Mouse (Mus musculus) stomach, postnatal 0 days (tissue): ENCODE data around the gene Adamts9. TPM values are rescaled to one million over a fixed set of nuclear protein-coding genes. Genes with fewer than 3 reads are reported as not detected.

Experiments used
- ATAC-seq: fragments of 200-750 bp; cut with Nextera tagmentation; 2 replicates; pipeline ENCODE4 v1.8.0; 2017; ENCODE audit not compliant: low FRiP score, low TSS enrichment
- DNase-seq: peaks from one replicate; pipeline ENCODE4 v3.0.0-alpha.2; 2016; ENCODE audit warnings: low spot score
- H3K27ac ChIP-seq: fragments of 300-500 bp; sonication (generic); replicated peaks from 2 replicates; pipeline ENCODE4 v1.5.1; 2014; ENCODE audit warnings: mild to moderate bottlenecking, control low read depth
- H3K27me3 ChIP-seq: fragments of 300-500 bp; sonication (generic); 2 replicates; pipeline ENCODE4 v1.6.1; 2014; ENCODE audit warnings: low read length; ENCODE audit not compliant: control insufficient read depth, insufficient read depth
- H3K36me3 ChIP-seq: fragments of 300-500 bp; sonication (generic); 2 replicates; pipeline ENCODE4 v1.6.1; 2014; ENCODE audit warnings: low read length, mixed read lengths; ENCODE audit not compliant: control insufficient read depth, insufficient read depth
- H3K4me1 ChIP-seq: fragments of 300-500 bp; sonication (generic); replicated peaks from 2 replicates; pipeline ENCODE4 v1.6.1; 2014; ENCODE audit warnings: antibody characterized with exemption; ENCODE audit not compliant: control insufficient read depth, insufficient read depth
- H3K4me2 ChIP-seq: fragments of 300-500 bp; sonication (generic); replicated peaks from 2 replicates; pipeline ENCODE4 v1.6.1; 2014; ENCODE audit warnings: low read depth, mild to moderate bottlenecking, control low read depth, moderate library complexity
- H3K4me3 ChIP-seq: fragments of 300-500 bp; sonication (generic); 2 replicates; pipeline ENCODE4 v1.5.1; 2014; ENCODE audit warnings: low read depth, low read length, control low read depth
- H3K9ac ChIP-seq: fragments of 300-500 bp; sonication (generic); 2 replicates; pipeline ENCODE4 v1.6.1; 2014; ENCODE audit warnings: mild to moderate bottlenecking, low read length, control low read depth, mixed read lengths
- H3K9me3 ChIP-seq: fragments of 300-500 bp; sonication (generic); 2 replicates; pipeline ENCODE4 v1.6.1; 2016; ENCODE audit warnings: low read length; ENCODE audit not compliant: control insufficient read depth
- CTCF ChIP-seq: IDR thresholded peaks from 2 replicates; pipeline ENCODE4 v1.5.1; 2016; ENCODE audit warnings: antibody characterized with exemption, low read depth, mild to moderate bottlenecking, moderate library complexity
- EP300 ChIP-seq: optimal IDR thresholded peaks from 2 replicates; pipeline ENCODE3; 2016; ENCODE audit warnings: antibody characterized with exemption
- WGBS: fragments of 180-500 bp; shearing (Covaris S2); extraction: QIAGEN DNeasy Blood & Tissue Kit; methylation state at CpG from one replicate; pipeline ENCODE4 v1.1.7; 2014; 5-methylcytosine and 5-hydroxymethylcytosine counted together
- polyA plus RNA-seq: library from polyadenylated mRNA; unstranded; fragments of >200 nt; fragmentation: Nextera tagmentation; extraction: Ambion mirVana; gene quantifications from 2 replicates; pipeline ENCODE4 v1.2.1, GENCODE M21; 2015

The Adamts9 gene
- polyA plus RNA-seq, 1 experiment from 2014 or later = 2.5 TPM

- ATAC-seq (peak; percentile 81), DNase-seq (peak; percentile 40)
- no peaks in the 10 kb centered on the region for H3K9me3 ChIP-seq
- no peaks in the 10 kb centered on the region for H3K36me3 ChIP-seq
- peak overlapping the region; percentile 65 for H3K27ac ChIP-seq
- H3K4me2 ChIP-seq = no peak overlapping the region
- H3K9ac ChIP-seq = no peak overlapping the region
- TF ChIP-seq CTCF = no peak
- no peak for TF ChIP-seq EP300
- H3K4me3 ChIP-seq = no peak overlapping the region
- no peaks in the 10 kb centered on the region for H3K27me3 ChIP-seq
- H3K4me1 ChIP-seq = no peaks in the 10 kb centered on the region
- 27% methylated on average over 5 of the region's 5 CpGs for WGBS
Measured at GRCm38 (mm10) chr6:92850250-92850649, 93.0 kb downstream of the Adamts9 start.

GRCm38 (mm10) chr6:92849208-92849607, 94.1 kb downstream of the Adamts9 start:
- Histone ChIP-seq H3K4me1 (no peaks in the 10 kb centered on the region), H3K4me2 (no peak overlapping the region), H3K27ac (no peak overlapping the region), H3K9me3 (no peaks in the 10 kb centered on the region), H3K4me3 (no peak overlapping the region), H3K36me3 (no peaks in the 10 kb centered on the region), H3K27me3 (no peaks in the 10 kb centered on the region), H3K9ac (no peak overlapping the region)
- TF ChIP-seq CTCF = no peak
- TF ChIP-seq EP300 = no peak
- 87% methylated on average over 9 of the region's 9 CpGs for WGBS
- DNase-seq = no peak
- no peak for ATAC-seq

DNA sequence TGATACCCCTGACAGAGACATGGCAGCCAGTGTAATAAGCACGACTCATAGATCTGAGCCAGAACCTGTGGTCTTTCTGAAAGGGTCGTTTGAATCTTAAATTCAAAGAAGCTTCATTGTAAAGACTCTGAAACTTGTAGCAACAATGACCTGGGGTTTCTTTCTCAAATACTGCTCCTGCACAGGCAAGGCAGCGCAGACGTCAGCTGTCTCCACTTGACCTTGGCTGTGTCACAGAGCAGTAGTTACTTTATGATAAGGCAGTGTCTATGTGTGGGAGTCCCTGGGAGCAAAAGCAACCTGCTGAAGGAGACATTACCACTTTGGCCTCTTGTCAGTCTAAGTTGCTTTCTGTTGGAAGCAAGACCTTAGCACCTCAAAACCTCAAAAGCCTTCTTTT, 96.7 kb downstream of the Adamts9 start:
- no peaks in the 10 kb centered on the region for H3K9me3 ChIP-seq
- no peak for TF ChIP-seq CTCF
- no peak for TF ChIP-seq EP300
- ATAC-seq (no peak), DNase-seq (no peak)
- H3K9ac ChIP-seq = no peak overlapping the region
- no peaks in the 10 kb centered on the region; the same call in 1 of the 2 replicates for H3K4me1 ChIP-seq
- H3K4me2 ChIP-seq = no peak overlapping the region
- no peaks in the 10 kb centered on the region for H3K27me3 ChIP-seq
- 62% methylated on average over 4 of the region's 4 CpGs for WGBS
- H3K27ac ChIP-seq = no peak overlapping the region
- H3K4me3 ChIP-seq = no peak overlapping the region
- no peaks in the 10 kb centered on the region for H3K36me3 ChIP-seq

GRCm38 (mm10) chr6:92845898-92846297, 97.4 kb downstream of the Adamts9 start:
- Histone ChIP-seq H3K9ac (no peak overlapping the region), H3K4me1 (no peaks in the 10 kb centered on the region; the same call in 1 of the 2 replicates), H3K9me3 (no peaks in the 10 kb centered on the region), H3K27me3 (no peaks in the 10 kb centered on the region), H3K27ac (no peak overlapping the region), H3K36me3 (no peaks in the 10 kb centered on the region), H3K4me3 (no peak overlapping the region), H3K4me2 (no peak overlapping the region)
- WGBS = 63% methylated on average over 8 of the region's 8 CpGs
- DNase-seq (no peak), ATAC-seq (no peak)
- TF ChIP-seq CTCF (no peak), EP300 (no peak)

- no peak overlapping the region for H3K4me2 ChIP-seq
- no peak overlapping the region for H3K9ac ChIP-seq
- no peak overlapping the region for H3K4me3 ChIP-seq
- no peak for TF ChIP-seq EP300
- no peak for TF ChIP-seq CTCF
- DNase-seq = no peak
- no peaks in the 10 kb centered on the region for H3K27me3 ChIP-seq
- no peaks in the 10 kb centered on the region for H3K36me3 ChIP-seq
- ATAC-seq = no peak
- H3K4me1 ChIP-seq = no peaks in the 10 kb centered on the region; the same call in 1 of the 2 replicates
- H3K27ac ChIP-seq = no peak overlapping the region
- H3K9me3 ChIP-seq = no peaks in the 10 kb centered on the region
- WGBS = 88% methylated on average over 2 of the region's 2 CpGs
Measured at GRCm38 (mm10) chr6:92843474-92843873, 99.8 kb downstream of the Adamts9 start.

DNA sequence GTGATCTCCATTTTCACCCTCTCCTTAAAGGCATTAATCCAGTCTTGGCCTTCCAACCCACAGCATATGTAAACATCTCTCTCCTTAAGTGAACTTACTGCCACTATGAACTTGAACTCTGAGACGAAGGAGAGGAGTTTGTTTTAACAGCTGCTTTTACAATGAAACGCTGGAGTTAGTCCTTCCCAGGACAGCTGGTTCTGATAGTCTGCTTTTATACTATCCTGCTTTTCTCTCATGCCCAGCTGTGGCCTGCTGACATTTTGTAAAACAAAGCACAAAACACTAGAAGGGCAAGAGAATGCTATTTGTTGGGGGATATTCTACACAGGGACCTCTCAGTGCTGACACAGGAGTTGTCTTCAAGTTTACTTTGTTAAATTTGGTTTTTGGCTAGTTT, 101.3 kb downstream of the Adamts9 start:
- H3K9ac ChIP-seq = no peak overlapping the region
- H3K9me3 ChIP-seq = no peaks in the 10 kb centered on the region
- no peak overlapping the region for H3K27ac ChIP-seq
- no peaks in the 10 kb centered on the region for H3K36me3 ChIP-seq
- H3K4me2 ChIP-seq = no peak overlapping the region
- WGBS = 26% methylated on average over 2 of the region's 2 CpGs
- no peaks in the 10 kb centered on the region; the same call in 1 of the 2 replicates for H3K4me1 ChIP-seq
- ATAC-seq (no peak), DNase-seq (no peak)
- TF ChIP-seq CTCF (no peak), EP300 (no peak)
- no peak overlapping the region for H3K4me3 ChIP-seq
- no peaks in the 10 kb centered on the region for H3K27me3 ChIP-seq
